Mouse (Mus musculus) cortical plate, adult 2 months (tissue): ENCODE data around the gene Rasgef1c. TPM values are rescaled to one million over a fixed set of nuclear protein-coding genes. Genes with fewer than 3 reads are reported as not detected.

Experiments
- H3K27ac ChIP-seq: fragments of 200-500 bp; 2 replicates; pipeline ENCODE4 v1.5.1; 2012; ENCODE audit warnings: low read length, control low read depth, inconsistent platforms; ENCODE audit not compliant: insufficient read depth
- H3K4me1 ChIP-seq: fragments of 200-500 bp; 2 replicates; pipeline ENCODE4 v1.6.1; 2011; ENCODE audit warnings: low read length; ENCODE audit not compliant: control insufficient read depth, insufficient read depth
- H3K4me3 ChIP-seq: fragments of 200-500 bp; 2 replicates; pipeline ENCODE4 v1.5.1; 2011; ENCODE audit warnings: mild to moderate bottlenecking, low read length, control low read depth; ENCODE audit not compliant: insufficient read depth
- CTCF ChIP-seq: fragments of 200-500 bp; IDR thresholded peaks from 2 replicates; pipeline ENCODE4 v1.5.1; 2011; ENCODE audit warnings: mild to moderate bottlenecking, control low read depth, low read length; ENCODE audit not compliant: insufficient read depth; ENCODE audit errors: extremely low read depth
- POLR2A ChIP-seq: fragments of 200-500 bp; IDR thresholded peaks from 2 replicates; pipeline ENCODE4 v1.6.1; 2011; ENCODE audit warnings: mild to moderate bottlenecking, low read length, control low read depth; ENCODE audit not compliant: insufficient read depth; ENCODE audit errors: extremely low read depth
- polyA plus RNA-seq: library from polyadenylated mRNA; depleted of rRNA; stranded (reverse); fragments of >200 nt; gene quantifications from 2 replicates; pipeline ENCODE4 v1.2.3, GENCODE M21; 2012; rRNA removed

Gene Rasgef1c
- polyA plus RNA-seq, 1 experiment = 38.8 TPM

- Histone ChIP-seq H3K27ac (no peak overlapping the region), H3K4me1 (peaks cover 4% of the 10 kb centered on the region; the same call in 1 of the 2 replicates), H3K4me3 (no peak overlapping the region)
- TF ChIP-seq CTCF = no peak
- TF ChIP-seq POLR2A = no peak
Observed at GRCm38 (mm10) chr11:50022085-50022484, 120.5 kb downstream of the Rasgef1c start.

- Histone ChIP-seq H3K4me3 (peak overlapping the region; percentile 73), H3K27ac (no peak overlapping the region), H3K4me1 (peaks cover 9% of the 10 kb centered on the region)
- TF ChIP-seq POLR2A (no peak), CTCF (no peak)
Observed at GRCm38 (mm10) chr11:50024445-50024832, 122.8 kb downstream of the Rasgef1c start.

- TF ChIP-seq CTCF = no peak
- peak; percentile 89; the same call in 1 of the 2 replicates for TF ChIP-seq POLR2A
- Histone ChIP-seq H3K27ac (peak within 1 kb of the TSS; percentile 99), H3K4me1 (peaks cover 10% of the 10 kb centered on the region), H3K4me3 (peak within 1 kb of the TSS; percentile 73)
Observed at GRCm38 (mm10) chr11:50024833-50025720, 123.4 kb downstream of the Rasgef1c start, which contains the start of gene Rnf130. TSS of gene Rnf130 (plus strand) at chr11:50025346.

GRCm38 (mm10) chr11:50025721-50026520 lies 124.3 kb downstream of the Rasgef1c start:
- Histone ChIP-seq H3K27ac (peak overlapping the region; percentile 95), H3K4me3 (peak overlapping the region; percentile 73), H3K4me1 (peaks cover 10% of the 10 kb centered on the region)
- TF ChIP-seq CTCF (no peak), POLR2A (no peak)

- peaks cover 10% of the 10 kb centered on the region for H3K4me1 ChIP-seq
- TF ChIP-seq POLR2A (no peak), CTCF (no peak)
- H3K27ac ChIP-seq = 0 out of 2 replicates have a peak overlapping the region, but pooled peaks have one; percentile 66
- H3K4me3 ChIP-seq = peak overlapping the region; percentile 73
Observed at GRCm38 (mm10) chr11:50026521-50027090, 125.0 kb downstream of the Rasgef1c start.

- Histone ChIP-seq H3K4me3 (no peak overlapping the region), H3K4me1 (peaks cover 10% of the 10 kb centered on the region), H3K27ac (no peak overlapping the region)
- no peak for TF ChIP-seq CTCF
- no peak for TF ChIP-seq POLR2A
Observed at GRCm38 (mm10) chr11:50028416-50028815, 126.8 kb downstream of the Rasgef1c start.

Other genes with a start within 250 kb of the Rasgef1c start
- 0.55 TPM in 1 of 2 replicates, not detected in the other for gene Scgb3a1, start 238.2 kb upstream of the Rasgef1c start, polyA plus RNA-seq
- 24.4 and 27.4 TPM in 2 replicates for gene Cnot6, start 189.1 kb upstream of the Rasgef1c start, polyA plus RNA-seq
- 10.9 and 11.4 TPM in 2 replicates for gene Gfpt2, start 107.7 kb upstream of the Rasgef1c start, polyA plus RNA-seq
- 130 and 131 TPM in 2 replicates for gene Mapk9, start 55.1 kb upstream of the Rasgef1c start, polyA plus RNA-seq
- 50.5 and 58.1 TPM in 2 replicates for gene Rnf130, start 123.5 kb downstream of the Rasgef1c start, polyA plus RNA-seq
- 162 and 188 TPM in 2 replicates for gene Tbc1d9b, start 229.6 kb downstream of the Rasgef1c start, polyA plus RNA-seq